Mouse (Mus musculus) midbrain, embryonic 11.5 days (tissue): ENCODE measurements around the gene Olfr1256. TPM values are rescaled to one million over a fixed set of nuclear protein-coding genes. Genes with fewer than 3 reads are reported as not detected.

Source experiments
- polyA plus RNA-seq: library from polyadenylated mRNA; unstranded; fragments of >200 nt; fragmentation: Nextera tagmentation; extraction: Ambion mirVana; gene quantifications from 2 replicates; pipeline ENCODE4 v1.2.1, GENCODE M21; 2014

The Olfr1256 gene
- polyA plus RNA-seq, 1 experiment from 2014 or later, result not detected

Other genes with a start within 250 kb of the Olfr1256 start
- gene Olfr1246, start 248.4 kb downstream of the Olfr1256 start, polyA plus RNA-seq, result not detected in 2 replicates
- not detected in 2 replicates for gene Olfr1247, start 227.4 kb downstream of the Olfr1256 start, polyA plus RNA-seq
- not detected in 2 replicates for gene Olfr1248, start 223.3 kb downstream of the Olfr1256 start, polyA plus RNA-seq
- gene Olfr1249, start 206.6 kb downstream of the Olfr1256 start, polyA plus RNA-seq, result not detected in 2 replicates
- not detected in 2 replicates for gene Olfr1250, start 180.1 kb downstream of the Olfr1256 start, polyA plus RNA-seq
- not detected in 2 replicates for gene Olfr1251, start 169.6 kb downstream of the Olfr1256 start, polyA plus RNA-seq
- gene Olfr1252, start 116.5 kb downstream of the Olfr1256 start, polyA plus RNA-seq, result not detected in 2 replicates
- gene Olfr1253, start 84.5 kb downstream of the Olfr1256 start, polyA plus RNA-seq, result not detected in 2 replicates
- gene Olfr1254, start 47.9 kb downstream of the Olfr1256 start, polyA plus RNA-seq, result not detected in 2 replicates
- not detected in 2 replicates for gene Olfr1255, start 29.5 kb downstream of the Olfr1256 start, polyA plus RNA-seq
- gene Olfr48, start 6.7 kb upstream of the Olfr1256 start, polyA plus RNA-seq, result not detected in 2 replicates
- gene Olfr1257, start 36.9 kb upstream of the Olfr1256 start, polyA plus RNA-seq, result not detected in 2 replicates
- not detected in 2 replicates for gene Olfr1258, start 85.8 kb upstream of the Olfr1256 start, polyA plus RNA-seq
- gene Olfr1259, start 107.1 kb upstream of the Olfr1256 start, polyA plus RNA-seq, result not detected in 2 replicates
- gene Olfr1260, start 132.8 kb upstream of the Olfr1256 start, polyA plus RNA-seq, result not detected in 2 replicates
- gene Olfr1261, start 149.7 kb upstream of the Olfr1256 start, polyA plus RNA-seq, result not detected in 2 replicates
- gene Olfr1262, start 158.6 kb upstream of the Olfr1256 start, polyA plus RNA-seq, result not detected in 2 replicates
- not detected in 2 replicates for gene Olfr1263, start 170.6 kb upstream of the Olfr1256 start, polyA plus RNA-seq
- not detected in 2 replicates for gene Olfr1264, start 184.0 kb upstream of the Olfr1256 start, polyA plus RNA-seq
- not detected in 2 replicates for gene Olfr1265, start 193.8 kb upstream of the Olfr1256 start, polyA plus RNA-seq
- gene Olfr140, start 222.0 kb upstream of the Olfr1256 start, polyA plus RNA-seq, result not detected in 2 replicates